8 mouse cellular contexts compared by ENCODE assay signal in genomic region chr11:120086702-120087152, GRCm38 (mm10). TPM values are rescaled to one million over a fixed set of nuclear protein-coding genes. Genes with fewer than 3 reads are reported as not detected.
DNase-seq lines count a peak whose midpoint lies in the region; ATAC-seq lines count a peak whose summit lies in the region.

Gene Cep131 (minus strand): TSS chr11:120086827.

- H3K27ac ChIP-seq in forebrain, embryonic 14.5 days (ENCODE audit: low read depth, low read length) = peak within 1 kb of the TSS; percentile 82; the same call in 1 of the 2 replicates
- H3K27ac ChIP-seq in neural tube, embryonic 15.5 days (replicated peaks) = peak within 1 kb of the TSS; percentile 85

- H3K27me3 ChIP-seq in forebrain, embryonic 14.5 days (replicated peaks; ENCODE audit: control insufficient read depth, insufficient read depth, low read length) = no peaks in the 10 kb centered on the region
- no peaks in the 10 kb centered on the region for H3K27me3 ChIP-seq in neural tube, embryonic 15.5 days (replicated peaks)

- intact Hi-C loops in heart, postnatal 14 days (cut with DNase I) = no loop called here

- WGBS in forebrain, embryonic 14.5 days = under 1% methylated on average over 41 of the region's 42 CpGs
- 0% methylated on average over 42 of the region's 42 CpGs for WGBS in neural tube, embryonic 15.5 days

- peak; percentile 100 for ATAC-seq in forebrain, embryonic 14.5 days
- peak; percentile 98 for ATAC-seq in neural tube, embryonic 15.5 days (ENCODE audit: low FRiP score)

- H3K4me1 ChIP-seq in forebrain, embryonic 14.5 days (ENCODE audit: control insufficient read depth, insufficient read depth, low read length) = peaks cover 10% of the 10 kb centered on the region
- H3K4me1 ChIP-seq in neural tube, embryonic 15.5 days = peaks cover 17% of the 10 kb centered on the region

- peaks cover 31% of the 10 kb centered on the region for H3K36me3 ChIP-seq in forebrain, embryonic 14.5 days (ENCODE audit: control insufficient read depth, insufficient read depth, low read length)
- H3K36me3 ChIP-seq in neural tube, embryonic 15.5 days = peaks cover 25% of the 10 kb centered on the region

- peak within 1 kb of the TSS; percentile 97 for H3K9ac ChIP-seq in forebrain, embryonic 14.5 days (ENCODE audit: low read length)
- peak within 1 kb of the TSS; percentile 78 for H3K9ac ChIP-seq in neural tube, embryonic 15.5 days (replicated peaks)

- peak; percentile 96 for DNase-seq in ES-CJ7 (ENCODE audit: low read depth, low spot score)
- peak; percentile 98 for DNase-seq in cerebellum, adult 11 months
- DNase-seq in forebrain, embryonic 14.5 days (ENCODE audit: low spot score) = peak; percentile 99
- peak; percentile 97 to 98 for DNase-seq in heart, postnatal 14 days
- DNase-seq in layer of hippocampus, adult 11-12 months (ENCODE audit: low spot score) = peak; percentile 98
- DNase-seq in lung, adult 18-20 months = peak; percentile 98 to 99
- peak; percentile 98 for DNase-seq in testis, postnatal 14 days (ENCODE audit: low spot score)

- peak within 1 kb of the TSS; percentile 97 for H3K4me3 ChIP-seq in forebrain, embryonic 14.5 days (ENCODE audit: low read depth, low read length)
- H3K4me3 ChIP-seq in neural tube, embryonic 15.5 days (replicated peaks) = peak within 1 kb of the TSS; percentile 63

- H3K4me2 ChIP-seq in forebrain, embryonic 14.5 days (ENCODE audit: low read length) = peak within 1 kb of the TSS; percentile 98
- peak within 1 kb of the TSS; percentile 87 for H3K4me2 ChIP-seq in neural tube, embryonic 15.5 days

- no peaks in the 10 kb centered on the region for H3K9me3 ChIP-seq in forebrain, embryonic 14.5 days (replicated peaks; ENCODE audit: control insufficient read depth, low read length)
- H3K9me3 ChIP-seq in neural tube, embryonic 15.5 days (replicated peaks) = no peaks in the 10 kb centered on the region

RNA-seq across cellular contexts. Expression of gene Cep131, which starts in this region (rescaled TPM):
- 21.7 and 27.2 TPM in 2 replicates for polyA plus RNA-seq in forebrain, embryonic 14.5 days (2014; fragmentation: Nextera tagmentation; extraction: Ambion mirVana)
- 1 to 10 TPM; 9.1 to 9.6 TPM for total RNA-seq in heart, postnatal 14 days (2021)
- polyA plus RNA-seq in neural tube, embryonic 15.5 days (2015; fragmentation: Nextera tagmentation; extraction: Ambion mirVana) = 26.0 and 27.2 TPM in 2 replicates

Comparison
In these comparisons a context has a peak if more than half of its experiments do, and no peak if none do; other contexts are left out.
1. Peak in every context shown above with its lines: DNase-seq, ATAC-seq, H3K4me3 ChIP-seq and H3K27ac ChIP-seq.